Mouse (Mus musculus) olfactory bulb, adult 2 months (tissue): ENCODE results near the gene Zcchc14. TPM values are rescaled to one million over a fixed set of nuclear protein-coding genes. Genes with fewer than 3 reads are reported as not detected.
"Not testable (repeated sequence)": the region's sequence is repeated elsewhere in the genome, so short reads cannot be mapped to it uniquely, and the experiment has no call there.

Experiments used
- H3K27ac ChIP-seq: fragments of 200-500 bp; 2 replicates; pipeline ENCODE4 v1.5.1; 2012; ENCODE audit warnings: low read depth, low read length; ENCODE audit not compliant: insufficient read depth
- H3K4me1 ChIP-seq: fragments of 200-500 bp; 2 replicates; pipeline ENCODE4 v1.6.1; 2012; ENCODE audit warnings: low read length; ENCODE audit not compliant: control insufficient read depth, insufficient read depth
- H3K4me3 ChIP-seq: fragments of 200-500 bp; 2 replicates; pipeline ENCODE4 v1.5.1; 2012; ENCODE audit warnings: mild to moderate bottlenecking, low read depth, low read length, moderate library complexity; ENCODE audit not compliant: insufficient read depth
- CTCF ChIP-seq: fragments of 200-500 bp; IDR thresholded peaks from 2 replicates; pipeline ENCODE4 v1.5.1; 2012; ENCODE audit warnings: low read depth, mild to moderate bottlenecking, low read length, moderate library complexity; ENCODE audit not compliant: insufficient read depth
- POLR2A ChIP-seq: fragments of 200-500 bp; IDR thresholded peaks from 2 replicates; pipeline ENCODE4 v1.6.1; 2012; ENCODE audit warnings: mild to moderate bottlenecking, low read depth, low read length, moderate library complexity; ENCODE audit not compliant: insufficient read depth
- WGBS: fragments of 180-500 bp; shearing (Covaris S2); methylation state at CpG from one replicate; pipeline ENCODE4 v1.1.7; 2018; 5-methylcytosine and 5-hydroxymethylcytosine counted together
- polyA plus RNA-seq: library from polyadenylated mRNA; stranded (reverse); fragments of >200 nt; gene quantifications from 2 replicates; pipeline ENCODE4 v1.2.4, GENCODE M21; 2012; ENCODE audit warnings: low replicate concordance; ENCODE audit not compliant: missing spikeins, insufficient read depth, insufficient read length

Gene Zcchc14
- polyA plus RNA-seq, 1 experiment: not detected

GRCm38 (mm10) chr8:121598190-121598589 is 54.5 kb downstream of the Zcchc14 start:
- Histone ChIP-seq H3K4me1 (peaks cover 22% of the 10 kb centered on the region), H3K4me3 (no peak overlapping the region), H3K27ac (no peak overlapping the region)
- TF ChIP-seq POLR2A (no peak), CTCF (no peak)
- WGBS: 88% methylated on average over 7 of the region's 7 CpGs

DNA sequence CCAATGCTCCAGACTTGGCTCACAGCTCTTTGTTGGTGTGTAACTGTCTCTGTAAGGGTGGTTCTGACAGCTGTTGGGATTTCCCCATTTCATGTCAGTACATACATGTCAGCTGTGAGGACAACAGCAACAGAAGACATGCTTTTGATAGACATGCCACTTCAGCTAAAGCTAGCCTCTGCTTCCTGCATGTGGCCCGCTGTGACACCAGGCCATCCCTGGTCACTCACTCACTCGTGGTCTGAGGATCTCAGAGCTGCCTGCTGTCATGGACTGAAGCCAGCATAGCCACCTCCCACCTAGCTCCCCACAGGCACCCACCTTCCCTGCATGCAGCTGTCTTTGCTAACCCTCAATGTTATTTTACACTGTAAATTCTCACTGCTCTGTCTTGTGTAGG is 55.2 kb downstream of the Zcchc14 start:
- H3K4me1 ChIP-seq: peaks cover 29% of the 10 kb centered on the region
- H3K27ac ChIP-seq, H3K4me3 ChIP-seq: not testable (repeated sequence)
- WGBS: 73% methylated on average over 2 of the region's 2 CpGs

DNA sequence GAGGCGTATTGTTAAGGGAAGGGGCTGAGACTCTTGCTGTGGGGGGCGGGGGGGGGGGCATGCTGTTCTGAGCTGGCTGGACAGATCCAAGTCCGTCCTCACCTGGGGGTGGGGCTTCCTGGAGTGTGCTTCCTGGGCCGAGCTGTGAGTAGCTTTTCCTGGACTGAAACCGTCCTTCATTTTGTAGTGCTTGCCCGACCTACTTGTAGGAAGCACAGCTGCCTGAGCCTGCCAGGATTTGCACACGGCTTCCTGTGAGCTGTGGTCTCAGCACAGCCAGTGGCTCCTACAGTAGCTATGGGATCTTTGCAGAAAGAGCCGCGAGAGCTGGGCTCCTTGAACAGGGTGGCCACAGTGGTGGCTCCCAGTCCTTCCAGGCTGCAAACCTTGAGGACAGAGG is 58.7 kb downstream of the Zcchc14 start:
- TF ChIP-seq POLR2A (no peak), CTCF (no peak)
- Histone ChIP-seq H3K27ac (no peak overlapping the region; the same call in 1 of the 2 replicates), H3K4me3 (no peak overlapping the region), H3K4me1 (peaks cover 41% of the 10 kb centered on the region)
- 57% methylated on average over 9 of the region's 9 CpGs for WGBS

- TF ChIP-seq POLR2A (no peak), CTCF (no peak)
- Histone ChIP-seq H3K27ac (no peak overlapping the region), H3K4me3 (no peak overlapping the region), H3K4me1 (peaks cover 41% of the 10 kb centered on the region)
- WGBS: 87% methylated on average over 5 of the region's 5 CpGs
Observed at GRCm38 (mm10) chr8:121593293-121593692, 59.4 kb downstream of the Zcchc14 start.

DNA sequence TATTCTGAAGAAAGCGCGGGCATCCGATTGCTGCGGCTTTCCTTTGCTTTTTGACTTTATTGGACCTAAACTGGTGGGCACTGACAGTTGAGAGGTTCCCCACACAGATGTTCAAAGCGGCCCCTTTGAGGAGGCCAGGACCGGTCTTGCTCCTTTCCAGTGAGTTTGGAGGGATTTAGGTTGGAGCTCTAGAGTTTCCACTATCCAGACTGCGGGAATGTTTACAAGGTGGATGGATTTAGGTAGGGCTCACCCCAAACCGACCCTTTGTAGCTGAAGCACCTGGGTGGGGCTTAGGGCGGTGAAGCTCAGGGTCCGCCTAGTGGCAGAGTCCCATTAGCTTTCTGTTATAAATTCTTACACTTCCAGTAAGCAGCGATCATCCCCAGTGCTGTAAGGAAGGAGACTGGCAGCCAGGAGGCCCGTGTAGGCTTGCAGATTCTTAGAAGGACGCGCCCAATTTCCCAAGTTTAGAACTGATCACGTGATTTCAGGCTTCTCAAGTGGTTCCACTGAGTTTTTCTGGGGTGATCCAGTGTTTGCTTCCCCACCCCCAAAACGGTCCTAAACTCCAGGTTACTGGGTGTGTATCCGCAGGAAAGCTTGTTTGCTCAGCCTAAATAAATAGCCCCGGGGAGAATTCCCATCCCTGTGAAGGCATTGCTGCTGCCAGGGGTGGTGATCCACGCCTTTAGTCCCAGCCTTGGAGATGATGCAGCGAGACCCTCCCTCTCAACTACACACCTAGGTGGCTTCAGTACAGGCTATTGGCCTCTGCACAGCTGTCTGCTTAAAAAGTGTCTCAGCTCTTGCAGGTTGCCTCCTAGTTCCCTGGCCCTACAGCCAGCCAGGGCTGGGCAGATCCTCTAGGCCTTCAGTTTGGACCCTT is 61.3 kb downstream of the Zcchc14 start:
- 11% methylated on average over 20 of the region's 20 CpGs for WGBS
- H3K27ac ChIP-seq: no peak overlapping the region
- H3K4me3 ChIP-seq: peak overlapping the region; percentile 98
- H3K4me1 ChIP-seq: peaks cover 41% of the 10 kb centered on the region
- TF ChIP-seq CTCF (no peak), POLR2A (no peak)

GRCm38 (mm10) chr8:121590203-121591177 is 62.2 kb downstream of the Zcchc14 start, which contains the start of gene Map1lc3b:
TSS of gene Map1lc3b (plus strand) at chr8:121590361.
- peaks cover 40% of the 10 kb centered on the region for H3K4me1 ChIP-seq
- peak within 1 kb of the TSS; percentile 98 for H3K4me3 ChIP-seq
- H3K27ac ChIP-seq: peak within 1 kb of the TSS; percentile 72
- TF ChIP-seq POLR2A (peak; percentile 97), CTCF (no peak)
- under 1% methylated on average over 94 of the region's 94 CpGs for WGBS

DNA sequence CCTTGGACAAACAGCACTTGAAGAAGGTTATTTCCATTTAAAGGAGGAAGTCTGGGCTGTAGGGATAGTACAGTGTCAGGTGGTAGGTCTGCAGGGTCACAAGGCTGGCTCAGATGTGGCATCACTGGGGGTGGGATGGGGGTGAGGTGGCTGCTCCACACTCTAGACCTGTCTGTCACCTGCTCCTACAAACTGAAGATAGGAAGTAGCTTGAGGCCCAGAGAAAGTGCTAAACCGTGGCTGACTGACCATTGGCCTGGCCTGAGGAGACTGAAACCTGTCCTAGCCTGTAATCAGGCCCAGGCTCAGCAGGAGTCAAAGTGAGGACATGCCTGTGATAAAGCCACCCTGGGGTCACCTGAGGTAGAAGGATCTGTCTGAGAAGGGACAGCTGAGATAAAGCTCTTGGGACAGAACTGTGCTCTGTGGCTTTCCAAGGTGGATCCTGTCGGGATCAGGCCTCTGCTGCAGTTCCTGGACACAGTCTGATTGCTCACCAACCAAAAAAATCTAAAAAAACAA is 63.4 kb downstream of the Zcchc14 start:
- Histone ChIP-seq H3K27ac (no peak overlapping the region), H3K4me1 (peaks cover 39% of the 10 kb centered on the region), H3K4me3 (no peak overlapping the region)
- no peak for TF ChIP-seq POLR2A
- TF ChIP-seq CTCF: no peak
- WGBS: 47% methylated on average over 2 of the region's 2 CpGs

- 91% methylated on average over 4 of the region's 4 CpGs for WGBS
- Histone ChIP-seq H3K27ac (no peak overlapping the region), H3K4me1 (peaks cover 35% of the 10 kb centered on the region), H3K4me3 (no peak overlapping the region)
- TF ChIP-seq POLR2A: no peak
- no peak for TF ChIP-seq CTCF
Observed at GRCm38 (mm10) chr8:121588750-121589149, 64.0 kb downstream of the Zcchc14 start.
